Mouse (Mus musculus): ENCODE results near the gene Gm49325.
"Not testable (repeated sequence)": the region's sequence is repeated elsewhere in the genome, so short reads cannot be mapped to it uniquely, and the experiment has no call there.

Gene Gm49325

GRCm38 (mm10) chr10:77685895-77686664 lies 80.1 kb downstream of the Gm49325 start, which contains the start of gene Tspear:
Gene Tspear, plus strand, starts transcription at chr10:77686569.
- no peak for DNase-seq (ENCODE audit: low read depth)

GRCm38 (mm10) chr10:77687021-77687420 lies 81.0 kb downstream of the Gm49325 start:
- no peak for DNase-seq (ENCODE audit: low read depth)

- not testable (repeated sequence) for DNase-seq (ENCODE audit: low read depth)
Observed at GRCm38 (mm10) chr10:77690356-77690807, 84.4 kb downstream of the Gm49325 start, which contains the start of gene Gm19402. Gene Gm19402, minus strand, starts transcription at chr10:77690757.

Data from naive thymus-derived CD4-positive, alpha-beta T cell, adult 2 months (primary cell).